Mouse (Mus musculus): ENCODE measurements at regions not wholly inside any gene's neighbourhood (a gene's known extent, or its start where the extent isn't known, plus 50 kb on each side); places are given as distances from the start of the nearest gene placed in this dataset.

DNA sequence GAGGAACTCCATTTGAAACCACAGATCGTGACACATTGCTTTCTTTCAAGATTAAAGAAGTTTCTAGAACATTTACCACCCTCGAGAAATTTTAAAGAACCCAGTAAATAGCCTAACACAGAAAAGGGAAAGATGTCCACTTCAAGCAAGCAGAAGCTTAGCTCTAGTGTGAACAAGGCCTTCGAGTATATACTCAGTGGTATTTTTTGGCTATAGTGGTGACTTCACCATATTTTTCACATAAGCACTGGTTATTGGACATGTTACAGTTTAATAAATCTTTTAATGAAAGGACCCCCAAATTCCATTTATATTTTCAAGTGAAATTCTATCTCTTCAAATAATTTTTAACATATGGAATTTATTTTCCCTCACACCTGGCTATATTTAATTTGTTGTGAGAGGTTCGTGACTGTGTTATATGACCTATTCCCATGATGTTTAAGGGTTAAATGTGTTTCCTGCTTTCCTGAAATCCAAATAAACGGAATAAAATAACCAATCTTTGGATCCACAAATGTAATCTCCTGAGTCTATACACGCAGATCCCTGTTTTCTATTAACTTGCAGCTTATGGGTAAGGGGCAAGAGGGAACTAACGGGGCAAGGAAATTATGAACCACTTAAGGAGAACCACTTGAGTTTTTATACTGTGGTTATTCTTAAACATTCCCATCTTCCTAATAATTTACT, 60.6 kb upstream of the Tas2r134 start:
- no peak for ATAC-seq (replicated peaks)
- no peaks in the 10 kb centered on the region for H3K4me1 ChIP-seq
- no peak overlapping the region for H3K9ac ChIP-seq
- H3K4me2 ChIP-seq = no peak overlapping the region
- no peaks in the 10 kb centered on the region for H3K36me3 ChIP-seq (replicated peaks)
- no peaks in the 10 kb centered on the region for H3K9me3 ChIP-seq
- H3K4me3 ChIP-seq = no peak overlapping the region
- WGBS = 81% methylated on average over 7 of the region's 7 CpGs
- no peak overlapping the region for H3K27ac ChIP-seq
- no peaks in the 10 kb centered on the region for H3K27me3 ChIP-seq (replicated peaks)

DNA sequence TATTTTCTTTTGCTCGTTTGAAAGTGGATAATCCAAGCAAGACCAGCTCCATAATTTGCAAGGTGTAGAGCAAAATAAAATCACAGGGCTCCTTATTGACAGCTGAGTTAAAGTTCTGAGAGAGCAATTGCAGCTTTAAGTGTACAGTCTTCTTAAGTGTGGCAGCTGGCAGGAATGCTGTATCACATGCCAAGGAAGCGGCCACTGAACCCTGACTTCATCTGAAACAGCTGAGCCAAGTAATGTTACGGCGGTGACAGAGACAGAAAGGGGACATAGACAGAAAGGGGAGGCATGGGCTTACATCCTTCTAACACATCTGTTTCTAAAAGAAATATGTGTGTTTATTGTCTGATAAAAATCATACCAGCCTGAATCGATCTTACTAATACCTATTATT, 63.4 kb upstream of the Tas2r134 start:
- no peaks in the 10 kb centered on the region for H3K4me1 ChIP-seq
- H3K27me3 ChIP-seq (replicated peaks) = no peaks in the 10 kb centered on the region
- no peak overlapping the region for H3K4me3 ChIP-seq
- 76% methylated on average over 5 of the region's 5 CpGs for WGBS
- ATAC-seq (replicated peaks) = no peak
- H3K4me2 ChIP-seq = no peak overlapping the region
- no peak overlapping the region for H3K27ac ChIP-seq
- H3K36me3 ChIP-seq (replicated peaks) = no peaks in the 10 kb centered on the region
- no peaks in the 10 kb centered on the region for H3K9me3 ChIP-seq
- no peak overlapping the region for H3K9ac ChIP-seq

DNA sequence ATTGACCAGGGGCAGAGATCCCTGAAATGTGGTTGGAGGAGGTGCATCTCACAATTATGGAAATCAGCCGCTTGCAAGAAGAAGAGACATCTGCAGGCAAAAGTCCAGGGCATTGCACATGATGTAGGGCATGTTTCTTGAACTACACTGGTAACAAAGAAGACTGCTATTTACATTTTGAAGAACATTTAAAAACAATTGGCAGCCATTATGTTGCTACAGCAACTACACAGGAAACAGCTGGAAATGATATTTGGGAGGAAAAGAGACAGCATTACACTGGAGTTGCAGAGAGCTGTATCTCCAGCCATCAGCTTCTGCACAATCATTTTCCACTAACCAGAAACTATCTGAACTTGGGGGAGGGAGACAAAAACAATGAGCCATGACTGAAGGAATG, 64.1 kb upstream of the Tas2r134 start:
- H3K9me3 ChIP-seq = no peaks in the 10 kb centered on the region
- H3K4me3 ChIP-seq = no peak overlapping the region
- H3K36me3 ChIP-seq (replicated peaks) = no peaks in the 10 kb centered on the region
- WGBS = 96% methylated on average over 1 of the region's 1 CpGs
- no peak overlapping the region for H3K4me2 ChIP-seq
- H3K9ac ChIP-seq = no peak overlapping the region
- H3K27ac ChIP-seq = no peak overlapping the region
- no peaks in the 10 kb centered on the region for H3K27me3 ChIP-seq (replicated peaks)
- ATAC-seq (replicated peaks) = no peak
- H3K4me1 ChIP-seq = no peaks in the 10 kb centered on the region

DNA sequence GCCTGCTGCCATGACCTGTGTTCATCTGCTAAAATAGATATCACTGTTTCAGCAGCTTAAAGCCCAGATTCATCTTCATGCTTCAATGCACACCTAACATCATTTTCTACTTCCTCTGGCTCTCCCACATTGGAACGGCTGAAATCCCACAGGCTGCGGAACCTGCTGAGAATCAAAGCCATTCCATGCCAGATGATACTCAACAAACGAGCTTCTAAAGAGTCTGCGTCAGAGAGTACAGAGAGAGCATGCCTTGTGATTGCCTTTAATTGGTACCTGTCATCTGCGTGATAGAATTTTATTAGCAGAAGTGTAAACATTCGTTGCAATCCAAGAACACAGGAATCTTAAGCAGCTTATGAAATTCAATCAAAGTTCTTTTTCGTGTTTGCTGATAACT, 76.4 kb upstream of the Tas2r134 start:
- Histone ChIP-seq H3K36me3 (replicated peaks) (no peaks in the 10 kb centered on the region), H3K27ac (no peak overlapping the region)
- no peak for ATAC-seq (replicated peaks)

DNA sequence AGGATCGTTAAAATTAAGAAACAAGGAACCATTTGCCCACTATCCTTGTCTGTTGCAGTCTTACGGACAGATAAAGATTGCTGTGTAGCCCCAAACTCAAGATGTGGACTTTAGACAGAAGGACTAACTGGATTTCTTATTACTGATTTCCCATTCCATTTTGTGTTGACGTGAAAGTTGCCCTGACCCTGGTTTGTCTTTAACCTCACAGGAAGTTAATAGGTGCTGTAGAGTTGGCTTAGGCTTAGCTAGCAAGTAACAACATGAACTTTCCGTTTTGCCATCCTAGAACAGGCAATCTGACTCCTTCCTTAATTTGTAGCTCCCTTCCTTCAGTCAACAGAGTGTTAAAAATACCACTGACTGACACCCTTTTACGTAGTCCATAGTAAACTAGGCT, 78.2 kb upstream of the Tas2r134 start:
- no peaks in the 10 kb centered on the region for H3K9me3 ChIP-seq
- WGBS = 92% methylated on average over 5 of the region's 5 CpGs
- no peak for ATAC-seq (replicated peaks)
- H3K27ac ChIP-seq = no peak overlapping the region
- H3K4me1 ChIP-seq = peaks cover 8% of the 10 kb centered on the region; the same call in 1 of the 2 replicates
- H3K4me3 ChIP-seq = no peak overlapping the region
- no peaks in the 10 kb centered on the region for H3K27me3 ChIP-seq (replicated peaks)
- no peak overlapping the region for H3K9ac ChIP-seq
- no peak overlapping the region for H3K4me2 ChIP-seq
- no peaks in the 10 kb centered on the region for H3K36me3 ChIP-seq (replicated peaks)

More for the DNA sequence above, 76.4 kb upstream of the Tas2r134 start:
- Histone ChIP-seq H3K4me1 (peaks cover 8% of the 10 kb centered on the region; the same call in 1 of the 2 replicates), H3K4me2 (no peak overlapping the region), H3K9me3 (no peaks in the 10 kb centered on the region), H3K4me3 (no peak overlapping the region), H3K27me3 (replicated peaks) (no peaks in the 10 kb centered on the region), H3K9ac (no peak overlapping the region)
- 21% methylated on average over 7 of the region's 7 CpGs for WGBS

DNA sequence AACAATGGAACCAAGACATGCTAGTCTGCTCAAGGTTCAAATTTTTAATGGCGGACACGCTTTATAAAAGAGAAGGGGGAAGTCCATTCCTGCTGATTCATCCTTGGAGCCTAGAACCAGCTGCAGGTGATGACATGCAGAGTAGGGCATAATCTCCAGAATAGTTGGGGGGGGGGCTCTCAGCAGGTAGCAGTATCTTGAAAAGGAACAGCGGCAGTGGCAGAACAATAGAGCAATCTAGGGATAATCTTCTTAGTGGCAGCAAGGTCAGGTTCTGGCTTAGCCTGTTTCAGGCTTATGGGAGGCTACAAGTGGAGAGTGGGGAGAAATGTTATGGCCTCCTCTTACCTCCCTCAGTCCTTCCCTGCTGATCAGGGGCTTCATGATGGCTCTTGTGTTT, 81.1 kb upstream of the Tas2r134 start:
- Histone ChIP-seq H3K27ac (no peak overlapping the region), H3K36me3 (replicated peaks) (no peaks in the 10 kb centered on the region), H3K4me1 (peaks cover 7% of the 10 kb centered on the region; the same call in 1 of the 2 replicates), H3K9ac (no peak overlapping the region), H3K27me3 (replicated peaks) (no peaks in the 10 kb centered on the region), H3K4me2 (no peak overlapping the region), H3K9me3 (no peaks in the 10 kb centered on the region), H3K4me3 (no peak overlapping the region)
- 49% methylated on average over 3 of the region's 3 CpGs for WGBS
- no peak for ATAC-seq (replicated peaks)

DNA sequence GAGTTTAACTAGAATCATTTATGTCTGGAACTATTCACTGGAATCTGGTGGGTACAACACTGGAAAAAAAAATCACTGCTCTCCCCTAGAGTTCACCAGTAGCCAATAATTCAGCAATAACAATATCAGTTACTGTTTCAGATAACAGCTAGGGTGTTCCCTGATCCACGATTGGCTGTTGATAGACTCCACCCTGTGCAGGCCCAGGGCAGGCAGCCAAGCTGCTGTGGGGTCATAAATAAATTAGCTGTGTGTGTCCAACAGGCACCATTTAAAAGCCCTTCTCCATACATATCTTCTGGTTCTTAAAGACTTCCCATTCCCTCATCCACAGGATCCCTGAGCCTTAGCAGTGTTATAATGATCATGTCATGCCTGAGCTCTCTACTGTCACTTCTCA, 83.4 kb upstream of the Tas2r134 start:
- no peaks in the 10 kb centered on the region for H3K9me3 ChIP-seq
- no peak overlapping the region for H3K9ac ChIP-seq
- H3K4me2 ChIP-seq = no peak overlapping the region
- no peak for ATAC-seq (replicated peaks)
- no peaks in the 10 kb centered on the region for H3K4me1 ChIP-seq
- no peak overlapping the region for H3K4me3 ChIP-seq
- 97% methylated on average over 1 of the region's 1 CpGs for WGBS
- no peak overlapping the region for H3K27ac ChIP-seq
- no peaks in the 10 kb centered on the region for H3K36me3 ChIP-seq (replicated peaks)
- no peaks in the 10 kb centered on the region for H3K27me3 ChIP-seq (replicated peaks)

DNA sequence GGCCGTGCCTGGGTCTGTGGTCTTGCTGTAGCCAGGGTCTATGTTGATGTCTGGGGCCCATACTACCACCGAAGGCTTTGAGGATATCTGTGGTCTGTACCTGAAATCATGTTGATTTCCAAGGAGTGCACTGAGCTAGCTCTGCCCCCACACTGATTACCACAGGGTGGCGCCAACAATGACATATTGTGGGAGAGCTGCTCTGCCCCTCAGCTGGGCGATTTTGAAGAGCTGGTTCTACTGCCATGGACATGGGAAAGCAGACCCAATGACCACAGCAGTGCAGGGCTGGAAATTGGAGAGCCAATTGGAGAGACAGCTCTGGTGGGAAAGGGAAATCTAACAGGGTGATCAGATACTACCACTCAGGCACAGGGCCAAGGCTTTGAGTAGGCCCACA, 85.0 kb upstream of the Tas2r134 start:
- 81% methylated on average over 4 of the region's 4 CpGs for WGBS
- no peaks in the 10 kb centered on the region for H3K36me3 ChIP-seq (replicated peaks)
- no peaks in the 10 kb centered on the region for H3K4me1 ChIP-seq
- ATAC-seq (replicated peaks) = no peak
- no peaks in the 10 kb centered on the region for H3K27me3 ChIP-seq (replicated peaks)
- H3K9ac ChIP-seq = no peak overlapping the region
- no peak overlapping the region for H3K4me2 ChIP-seq
- no peak overlapping the region for H3K4me3 ChIP-seq
- no peak overlapping the region for H3K27ac ChIP-seq
- H3K9me3 ChIP-seq = no peaks in the 10 kb centered on the region

DNA sequence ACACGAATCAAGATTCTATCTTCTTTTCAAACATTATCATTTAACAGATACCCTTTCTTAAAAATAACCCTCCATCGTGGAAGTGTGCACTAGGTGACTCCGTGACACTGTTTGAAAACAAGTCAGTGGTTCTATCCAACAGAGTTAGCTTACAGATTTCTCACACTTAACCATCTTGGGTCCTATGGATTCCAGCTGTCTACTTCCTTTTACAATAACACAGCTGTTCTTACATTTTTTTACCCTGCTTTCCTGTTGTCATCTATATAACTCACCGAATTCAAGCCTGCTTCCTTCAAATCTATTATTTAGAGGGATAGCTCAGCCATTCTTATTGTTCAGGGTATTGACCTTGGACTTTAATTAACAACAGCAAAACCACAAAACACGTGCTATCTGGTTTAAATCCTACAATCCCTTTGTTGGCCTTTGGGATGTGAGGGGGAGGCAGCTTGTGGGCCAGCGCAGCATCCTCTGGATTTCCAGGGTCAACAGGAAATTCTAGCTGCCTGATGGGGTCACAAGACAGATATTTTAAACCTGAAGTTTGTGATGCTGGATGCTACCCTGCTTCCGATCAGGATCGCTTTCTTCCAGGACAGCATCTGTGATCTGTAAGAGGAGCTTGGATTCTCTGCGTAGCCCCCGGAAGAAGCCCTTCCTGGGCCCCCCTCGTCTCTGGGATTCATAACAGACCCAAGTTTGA, 94.4 kb upstream of the Tas2r134 start:
- no peak for ATAC-seq (replicated peaks)
- H3K36me3 ChIP-seq (replicated peaks) = no peaks in the 10 kb centered on the region
- no peak overlapping the region for H3K9ac ChIP-seq
- no peak overlapping the region for H3K4me3 ChIP-seq
- 69% methylated on average over 11 of the region's 11 CpGs for WGBS
- H3K27me3 ChIP-seq (replicated peaks) = no peaks in the 10 kb centered on the region
- H3K27ac ChIP-seq = no peak overlapping the region
- no peak overlapping the region for H3K4me2 ChIP-seq
- H3K4me1 ChIP-seq = peaks cover 3% of the 10 kb centered on the region; the same call in 1 of the 2 replicates
- no peaks in the 10 kb centered on the region for H3K9me3 ChIP-seq

DNA sequence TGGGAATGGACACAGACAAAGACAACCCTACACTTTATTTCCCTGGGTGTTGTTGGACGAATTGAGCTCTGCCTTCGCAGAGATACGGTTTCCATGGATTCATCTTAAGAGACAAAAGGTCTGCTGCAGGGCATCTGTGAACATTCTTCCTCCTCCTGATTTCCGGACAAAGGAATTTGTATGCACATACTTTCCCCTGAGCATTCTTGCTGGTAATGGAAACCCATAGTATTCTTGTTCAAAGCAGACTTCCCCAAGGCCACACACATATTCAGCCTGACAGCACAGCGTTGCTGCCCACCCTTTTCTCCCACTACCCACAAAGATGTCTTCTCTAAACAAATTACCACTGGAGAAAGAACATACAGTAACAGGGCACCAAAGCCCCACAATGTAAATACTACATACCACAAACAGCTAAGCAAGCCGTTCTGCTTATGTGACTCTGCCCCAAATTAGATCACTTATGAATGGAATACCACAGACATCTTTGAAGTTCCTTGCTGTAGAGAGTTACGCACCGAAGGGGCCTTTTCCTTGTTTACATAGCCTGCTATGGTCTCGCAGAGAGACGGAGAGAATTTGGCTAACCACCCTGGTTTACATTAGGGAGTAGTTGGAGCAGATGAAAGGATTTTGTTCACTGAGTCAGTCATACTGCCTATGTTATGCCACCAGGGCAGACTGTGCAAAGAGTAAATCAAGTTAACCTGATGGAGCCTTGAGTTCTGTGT, 96.0 kb upstream of the Tas2r134 start:
- H3K36me3 ChIP-seq (replicated peaks) = no peaks in the 10 kb centered on the region
- H3K27me3 ChIP-seq (replicated peaks) = no peaks in the 10 kb centered on the region
- no peak for ATAC-seq (replicated peaks)
- peaks cover 3% of the 10 kb centered on the region; the same call in 1 of the 2 replicates for H3K4me1 ChIP-seq
- WGBS = 34% methylated on average over 10 of the region's 10 CpGs
- no peak overlapping the region for H3K4me2 ChIP-seq
- no peaks in the 10 kb centered on the region for H3K9me3 ChIP-seq
- no peak overlapping the region for H3K9ac ChIP-seq
- H3K27ac ChIP-seq = 0 out of 2 replicates have a peak overlapping the region, but pooled peaks have one; percentile 5
- H3K4me3 ChIP-seq = no peak overlapping the region

DNA sequence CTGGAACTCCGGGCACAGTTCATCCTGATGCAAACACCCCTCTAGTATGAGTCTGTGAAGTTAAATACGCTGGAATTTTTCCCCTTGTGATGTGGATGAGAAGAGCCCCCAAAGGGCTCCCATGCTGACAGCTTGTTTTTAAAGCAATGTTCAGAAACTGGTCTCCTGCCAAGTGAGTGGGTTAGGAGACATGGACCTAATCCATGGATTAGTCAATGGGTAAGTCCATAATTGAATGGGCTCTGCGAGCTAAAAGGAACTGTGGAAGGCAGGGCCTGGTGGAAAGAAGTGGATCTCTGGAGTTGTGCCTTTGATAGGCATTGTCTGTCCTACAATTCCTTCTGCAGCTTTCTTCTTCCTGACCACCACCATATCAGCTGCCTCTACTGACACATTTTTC, 104.5 kb upstream of the Tas2r134 start:
- 68% methylated on average over 3 of the region's 3 CpGs for WGBS
- Histone ChIP-seq H3K4me3 (no peak overlapping the region), H3K9me3 (no peaks in the 10 kb centered on the region), H3K9ac (no peak overlapping the region), H3K27ac (no peak overlapping the region), H3K4me2 (no peak overlapping the region), H3K27me3 (replicated peaks) (no peaks in the 10 kb centered on the region), H3K4me1 (no peaks in the 10 kb centered on the region), H3K36me3 (replicated peaks) (no peaks in the 10 kb centered on the region)
- no peak for ATAC-seq (replicated peaks)

DNA sequence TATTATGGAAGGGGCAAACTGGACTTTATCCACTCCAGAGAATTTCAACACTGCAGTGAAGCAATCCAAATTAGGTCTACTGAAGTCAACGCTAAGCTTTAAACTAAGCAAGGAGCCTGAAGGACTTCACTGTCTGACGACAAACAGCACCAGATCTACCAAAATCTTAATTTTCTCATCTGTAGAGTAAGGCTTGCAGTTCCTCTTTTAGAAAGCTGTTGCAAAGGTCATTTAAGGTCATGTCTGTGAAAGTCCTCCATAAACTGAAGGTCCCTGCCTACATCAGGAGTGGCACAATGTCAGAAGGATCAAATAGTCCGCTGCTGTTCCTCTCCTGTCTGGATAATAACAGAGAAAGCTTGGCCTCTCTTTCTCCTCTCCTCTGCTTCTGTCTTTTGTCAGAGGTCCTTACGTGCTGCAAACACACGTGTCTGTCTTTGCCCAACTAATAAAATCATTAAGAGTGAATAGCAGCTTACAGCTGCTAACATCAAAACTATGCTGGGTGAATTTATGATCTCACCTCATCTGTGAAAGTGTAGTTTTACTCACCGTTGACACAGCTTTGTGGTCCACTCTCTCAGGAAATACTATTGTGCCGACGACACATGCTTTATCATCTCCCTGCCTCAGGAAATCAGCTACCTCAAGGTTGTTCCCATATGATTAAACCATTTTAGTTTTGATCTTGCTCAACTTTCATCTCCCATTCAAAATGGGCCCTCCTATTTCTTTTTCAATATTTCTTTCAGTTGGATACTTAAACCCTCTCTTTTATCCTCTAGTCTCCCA, 117.9 kb upstream of the Tas2r134 start:
- no peak overlapping the region for H3K27ac ChIP-seq
- ATAC-seq (replicated peaks) = no peak
- no peak overlapping the region for H3K4me3 ChIP-seq
- H3K9me3 ChIP-seq = no peaks in the 10 kb centered on the region
- 79% methylated on average over 8 of the region's 8 CpGs for WGBS
- no peak overlapping the region for H3K9ac ChIP-seq
- H3K4me2 ChIP-seq = no peak overlapping the region
- H3K36me3 ChIP-seq (replicated peaks) = no peaks in the 10 kb centered on the region
- no peaks in the 10 kb centered on the region for H3K27me3 ChIP-seq (replicated peaks)
- H3K4me1 ChIP-seq = no peaks in the 10 kb centered on the region

Measured in midbrain, embryonic 15.5 days (tissue).